Mouse (Mus musculus): ENCODE results near the gene Arvcf. TPM values are rescaled to one million over a fixed set of nuclear protein-coding genes. Genes with fewer than 3 reads are reported as not detected.
A peak's percentile ranks its signal among the peaks of the same experiment; 100 is the strongest.

Gene Arvcf
- polyA plus RNA-seq, 1 experiment from 2014 or later = 56.1 TPM

DNA sequence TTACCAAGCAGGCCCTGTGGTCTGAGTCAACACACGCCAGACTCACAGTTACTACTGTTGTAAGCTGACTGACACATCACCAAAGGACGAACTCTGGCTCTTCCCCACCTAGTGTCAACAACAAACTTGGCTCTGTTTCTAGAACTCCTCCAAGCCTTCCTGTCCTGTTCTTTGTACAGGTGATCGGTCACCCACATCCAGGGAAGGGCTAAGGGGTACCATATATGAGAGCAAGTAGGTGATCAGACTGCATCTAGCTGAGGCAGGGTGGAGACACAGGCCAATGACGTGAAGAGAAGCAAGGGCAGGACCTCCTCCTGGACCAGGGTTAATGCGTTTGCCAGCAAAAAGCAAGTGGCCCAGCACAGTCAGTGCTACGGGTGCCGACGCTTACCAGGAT lies 6.4 kb upstream of the Arvcf start:
- Histone ChIP-seq H3K4me3 (no peak overlapping the region), H3K27me3 (ENCODE audit: low read depth, poor library complexity, severe bottlenecking) (peaks cover 6% of the 10 kb centered on the region), H3K4me1 (peaks cover 18% of the 10 kb centered on the region), H3K36me3 (no peaks in the 10 kb centered on the region), H3K9me3 (replicated peaks) (no peaks in the 10 kb centered on the region), H3K27ac (no peak overlapping the region)
- DNase-seq (ENCODE audit: low spot score) = no peak
- WGBS = 94% methylated on average over 8 of the region's 8 CpGs

DNA sequence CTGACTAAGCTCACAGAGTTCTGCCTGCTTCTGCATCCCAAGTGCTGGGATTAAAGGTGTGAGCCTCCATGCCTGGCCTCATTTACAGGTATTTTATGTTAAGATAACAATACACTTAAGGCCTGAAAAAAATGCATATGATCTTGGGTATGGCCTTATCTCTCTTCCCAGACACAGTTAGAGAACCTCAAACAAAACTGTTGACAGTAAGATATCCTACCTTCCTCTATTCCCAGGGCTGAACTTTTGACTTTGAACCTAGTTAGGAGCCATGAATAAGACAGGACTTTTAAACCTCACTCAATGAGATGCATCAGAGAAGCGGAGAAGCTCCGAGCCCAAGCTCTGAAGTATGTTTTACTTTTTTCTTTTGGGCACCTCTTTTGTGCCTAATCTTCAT lies 5.9 kb upstream of the Arvcf start:
- DNase-seq (ENCODE audit: low spot score) = no peak
- Histone ChIP-seq H3K27ac (no peak overlapping the region), H3K36me3 (no peaks in the 10 kb centered on the region), H3K4me1 (peaks cover 18% of the 10 kb centered on the region), H3K27me3 (ENCODE audit: low read depth, poor library complexity, severe bottlenecking) (peaks cover 11% of the 10 kb centered on the region), H3K4me3 (no peak overlapping the region), H3K9me3 (replicated peaks) (no peaks in the 10 kb centered on the region)
- 89% methylated on average over 2 of the region's 2 CpGs for WGBS

DNA sequence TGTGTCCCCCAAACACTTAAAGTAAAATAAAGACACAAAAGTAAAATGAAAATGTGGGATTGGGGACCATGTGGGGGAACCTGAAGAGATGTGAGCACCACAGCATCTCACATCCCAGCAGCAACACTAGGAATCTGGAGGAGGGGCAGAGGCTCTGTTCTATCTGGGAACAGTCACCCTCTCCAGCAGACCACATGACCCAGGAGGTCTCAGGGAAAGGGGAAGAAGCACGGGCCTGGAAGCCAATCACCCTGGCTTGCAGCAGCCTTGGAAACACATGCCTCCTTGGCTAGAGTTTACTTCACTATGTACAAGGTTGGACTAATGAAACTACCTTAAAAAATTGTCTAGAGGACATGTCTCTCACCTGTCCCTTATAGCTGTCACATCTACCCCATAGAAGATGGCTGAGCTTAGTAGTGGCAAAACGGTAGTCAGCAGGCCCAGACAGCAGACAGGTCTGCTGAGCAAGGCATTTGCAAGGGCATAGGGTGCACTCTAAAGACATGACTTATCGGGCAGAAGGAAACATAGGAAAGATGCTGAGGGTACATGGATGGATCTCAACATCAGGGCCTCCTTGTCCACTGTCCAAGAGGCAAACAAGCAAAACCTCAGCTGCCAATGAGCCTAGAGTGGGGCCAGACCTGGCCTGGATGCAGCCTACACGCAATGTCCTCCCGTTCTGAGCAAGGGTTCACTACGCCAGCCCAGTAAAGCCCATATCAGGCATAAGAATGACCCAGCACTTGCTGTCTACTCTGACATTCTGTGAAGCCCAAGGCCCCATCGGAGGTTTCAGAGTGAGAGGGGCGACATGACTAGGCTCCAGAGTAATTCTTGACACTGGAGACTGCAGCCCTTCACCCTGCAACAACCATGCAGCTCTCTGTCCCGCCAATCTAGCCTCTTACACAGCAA lies 5.1 kb upstream of the Arvcf start:
- no peaks in the 10 kb centered on the region for H3K36me3 ChIP-seq
- H3K27me3 ChIP-seq (ENCODE audit: low read depth, poor library complexity, severe bottlenecking) = peaks cover 19% of the 10 kb centered on the region
- 51% methylated on average over 9 of the region's 9 CpGs for WGBS
- H3K27ac ChIP-seq = 0 out of 2 replicates have a peak overlapping the region, but pooled peaks have one; percentile 51
- peak; percentile 46 for DNase-seq (ENCODE audit: low spot score)
- H3K4me1 ChIP-seq = peaks cover 22% of the 10 kb centered on the region
- H3K4me3 ChIP-seq = peak overlapping the region; percentile 62
- no peaks in the 10 kb centered on the region for H3K9me3 ChIP-seq (replicated peaks)

DNA sequence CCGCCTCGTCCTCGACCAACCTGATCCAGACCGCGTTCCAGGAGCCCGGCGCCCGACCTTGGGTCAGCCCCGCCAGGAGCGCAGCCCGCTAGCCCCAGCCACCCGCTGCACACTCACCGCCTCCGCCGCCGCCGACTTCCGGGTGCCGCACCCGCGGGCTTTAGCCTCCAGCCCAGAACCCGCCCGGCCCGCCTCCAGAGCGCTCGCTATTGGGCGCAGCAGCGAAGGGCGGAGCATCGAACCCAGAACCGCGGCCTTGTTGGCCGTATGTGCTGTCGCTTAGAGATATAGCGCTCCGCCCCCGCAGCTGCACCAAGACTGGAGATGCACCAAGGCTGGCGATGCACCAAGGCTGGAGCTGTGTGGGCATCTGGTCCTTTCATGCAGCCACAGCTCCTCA lies 4.2 kb upstream of the Arvcf start:
- peaks cover 31% of the 10 kb centered on the region for H3K4me1 ChIP-seq
- WGBS = under 1% methylated on average over 38 of the region's 38 CpGs
- H3K4me3 ChIP-seq = peak overlapping the region; percentile 62
- no peaks in the 10 kb centered on the region for H3K9me3 ChIP-seq (replicated peaks)
- DNase-seq (ENCODE audit: low spot score) = peak; percentile 95
- 0 out of 2 replicates have a peak overlapping the region, but pooled peaks have one; percentile 51 for H3K27ac ChIP-seq
- H3K27me3 ChIP-seq (ENCODE audit: low read depth, poor library complexity, severe bottlenecking) = peaks cover 28% of the 10 kb centered on the region
- no peaks in the 10 kb centered on the region for H3K36me3 ChIP-seq

DNA sequence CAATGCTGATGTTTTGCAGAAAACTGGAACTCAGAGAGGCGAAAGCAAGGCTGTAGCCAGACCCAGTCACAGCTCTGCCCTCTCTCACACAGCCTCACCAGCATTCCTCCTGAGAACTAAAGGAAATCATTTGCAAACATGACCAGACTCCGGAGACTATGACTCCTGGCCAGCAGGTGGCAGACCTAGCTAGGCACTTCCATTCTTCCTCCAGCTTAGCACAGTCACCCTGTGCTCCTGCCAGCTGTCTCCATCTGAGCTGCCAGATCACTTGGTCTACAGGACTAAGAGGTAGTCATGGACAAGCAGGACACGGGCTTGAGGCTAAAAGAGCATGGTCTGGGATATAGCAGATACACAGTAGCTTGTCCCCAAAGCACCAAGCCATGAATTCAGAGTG lies 2.7 kb upstream of the Arvcf start:
- Histone ChIP-seq H3K4me1 (peaks cover 33% of the 10 kb centered on the region), H3K27ac (no peak overlapping the region), H3K9me3 (replicated peaks) (no peaks in the 10 kb centered on the region), H3K27me3 (ENCODE audit: low read depth, poor library complexity, severe bottlenecking) (peaks cover 43% of the 10 kb centered on the region), H3K4me3 (no peak overlapping the region), H3K36me3 (no peaks in the 10 kb centered on the region)
- WGBS = 8% methylated on average over 3 of the region's 3 CpGs
- DNase-seq (ENCODE audit: low spot score) = peak; percentile 89

DNA sequence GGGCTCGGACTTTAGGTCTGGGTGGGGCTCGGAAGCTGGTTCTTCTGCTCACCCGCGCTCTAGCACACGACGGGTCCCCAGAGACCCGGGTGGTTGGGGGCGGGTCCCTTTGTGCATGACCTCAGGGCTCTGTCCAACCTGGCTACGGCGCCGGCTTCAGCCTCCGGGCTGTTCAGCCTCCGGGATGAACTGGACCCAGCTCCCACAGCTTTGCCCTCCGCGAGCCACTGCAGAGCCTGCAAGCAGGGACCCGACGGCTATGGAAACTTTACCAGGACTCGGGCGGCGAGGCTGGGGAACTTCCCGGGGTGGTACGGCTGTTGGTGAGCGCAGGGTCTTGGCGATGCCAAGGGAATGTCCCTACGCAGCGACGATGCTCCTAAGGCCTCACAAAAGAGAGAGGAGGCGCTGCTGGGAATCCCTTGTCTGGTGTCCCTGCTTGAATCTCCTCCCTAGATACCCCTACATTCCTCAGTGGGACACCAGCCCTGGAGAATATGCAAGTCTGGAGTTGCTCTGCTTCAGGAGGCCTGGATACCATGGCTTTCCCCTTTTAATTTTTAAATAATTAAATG lies 706 bp downstream of the Arvcf start:
- WGBS = under 1% methylated on average over 28 of the region's 28 CpGs
- Histone ChIP-seq H3K27me3 (ENCODE audit: low read depth, poor library complexity, severe bottlenecking) (peaks cover 58% of the 10 kb centered on the region), H3K9me3 (replicated peaks) (no peaks in the 10 kb centered on the region), H3K4me1 (peaks cover 22% of the 10 kb centered on the region), H3K27ac (peak overlapping the region; percentile 81), H3K4me3 (peak overlapping the region; percentile 87), H3K36me3 (no peaks in the 10 kb centered on the region)
- peak; percentile 69 for DNase-seq (ENCODE audit: low spot score)

DNA sequence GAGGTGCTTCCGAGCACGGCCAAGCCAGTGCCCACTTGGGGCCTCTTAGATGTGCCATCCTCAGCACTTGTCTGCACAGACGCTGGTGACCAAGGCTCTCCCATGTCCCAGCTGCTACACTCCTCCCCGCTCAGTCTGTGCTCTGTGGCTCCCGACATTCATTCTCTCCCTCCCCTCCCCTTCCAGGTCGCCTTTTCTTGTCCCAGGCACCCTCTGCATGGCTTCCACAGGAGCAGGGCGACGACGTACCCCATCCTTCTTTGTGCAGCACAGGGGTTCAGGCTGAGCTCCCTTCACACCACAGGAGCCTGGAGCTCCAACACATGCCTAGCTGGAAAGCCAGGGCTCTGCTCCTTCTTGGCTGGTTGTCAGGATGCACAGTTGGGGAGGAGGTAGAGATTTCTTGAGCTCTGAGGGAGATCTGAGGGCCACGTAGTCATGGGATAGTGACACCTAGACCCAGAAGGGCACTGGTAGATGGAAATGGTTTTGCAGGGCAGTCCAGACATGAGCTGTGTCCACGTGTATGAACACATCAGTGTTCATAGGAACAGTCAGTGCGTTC lies 1.9 kb downstream of the Arvcf start:
- Histone ChIP-seq H3K27ac (no peak overlapping the region), H3K27me3 (ENCODE audit: low read depth, poor library complexity, severe bottlenecking) (peaks cover 58% of the 10 kb centered on the region)
- WGBS = 74% methylated on average over 12 of the region's 12 CpGs

DNA sequence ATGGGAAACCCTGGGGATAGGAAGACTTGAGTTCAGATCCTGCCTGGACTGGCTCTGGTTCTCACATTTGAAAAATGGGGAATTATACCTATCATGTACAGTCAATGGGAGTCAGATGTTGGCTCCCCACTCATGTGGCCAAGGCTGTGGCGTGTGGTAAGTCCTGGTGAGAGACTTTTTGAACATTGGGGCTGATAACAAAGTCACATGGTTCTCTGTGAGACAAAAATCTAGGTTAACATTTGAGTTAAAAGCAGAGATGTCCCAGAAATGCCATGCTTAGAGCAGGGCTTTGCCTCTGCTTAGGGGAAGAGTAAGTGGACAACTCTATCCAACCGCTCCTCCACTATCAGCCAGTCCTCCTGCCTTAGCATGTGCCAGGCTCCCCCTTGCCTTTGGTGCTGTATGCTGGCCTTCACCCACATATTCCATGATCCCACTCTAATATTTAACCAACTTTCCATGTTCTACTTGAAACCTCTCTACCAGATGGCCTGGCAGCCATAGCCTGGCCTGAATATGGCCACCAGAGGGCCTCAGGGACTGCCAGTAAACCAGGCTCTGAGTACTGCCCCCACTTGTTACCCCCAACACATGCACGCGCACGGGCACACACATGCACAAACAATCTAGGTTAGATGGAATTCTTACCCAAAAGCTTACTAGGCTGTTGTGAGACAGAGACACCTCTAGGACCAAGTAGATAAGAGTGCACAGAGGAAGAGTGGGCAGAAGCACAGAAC lies 3.5 kb downstream of the Arvcf start:
- Histone ChIP-seq H3K27me3 (ENCODE audit: low read depth, poor library complexity, severe bottlenecking) (peaks cover 53% of the 10 kb centered on the region), H3K36me3 (no peaks in the 10 kb centered on the region), H3K9me3 (replicated peaks) (no peaks in the 10 kb centered on the region), H3K4me1 (peaks cover 15% of the 10 kb centered on the region), H3K27ac (no peak overlapping the region), H3K4me3 (no peak overlapping the region)
- no peak for DNase-seq (ENCODE audit: low spot score)
- 73% methylated on average over 5 of the region's 5 CpGs for WGBS

More for the DNA sequence above, 1.9 kb downstream of the Arvcf start:
- no peak overlapping the region for H3K4me3 ChIP-seq
- no peak for DNase-seq (ENCODE audit: low spot score)
- peaks cover 15% of the 10 kb centered on the region for H3K4me1 ChIP-seq
- no peaks in the 10 kb centered on the region for H3K36me3 ChIP-seq
- H3K9me3 ChIP-seq (replicated peaks) = no peaks in the 10 kb centered on the region

DNA sequence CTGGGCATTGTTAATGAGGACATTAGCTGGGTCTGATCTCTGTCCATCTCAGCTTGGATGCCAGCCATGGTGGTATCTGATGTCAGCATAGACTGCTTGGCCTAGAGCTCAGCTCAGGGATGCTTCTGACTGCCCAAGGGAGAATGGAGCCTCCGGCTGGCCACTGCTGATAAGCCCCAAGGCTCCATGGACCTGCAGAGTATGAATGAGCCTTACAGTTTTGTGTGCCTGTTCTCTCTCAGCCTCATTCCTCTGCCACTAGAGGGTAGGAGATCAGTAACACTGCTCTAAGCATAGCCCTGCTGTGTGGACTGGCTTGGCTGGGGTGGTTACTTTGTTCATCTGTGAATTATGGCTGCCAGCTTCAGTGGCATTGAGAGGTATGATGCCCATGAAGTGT lies 5.1 kb downstream of the Arvcf start:
- 79% methylated on average over 1 of the region's 1 CpGs for WGBS
- DNase-seq (ENCODE audit: low spot score) = no peak
- Histone ChIP-seq H3K4me1 (peaks cover 9% of the 10 kb centered on the region), H3K9me3 (replicated peaks) (no peaks in the 10 kb centered on the region), H3K36me3 (no peaks in the 10 kb centered on the region), H3K4me3 (no peak overlapping the region), H3K27me3 (ENCODE audit: low read depth, poor library complexity, severe bottlenecking) (peaks cover 36% of the 10 kb centered on the region), H3K27ac (no peak overlapping the region)

DNA sequence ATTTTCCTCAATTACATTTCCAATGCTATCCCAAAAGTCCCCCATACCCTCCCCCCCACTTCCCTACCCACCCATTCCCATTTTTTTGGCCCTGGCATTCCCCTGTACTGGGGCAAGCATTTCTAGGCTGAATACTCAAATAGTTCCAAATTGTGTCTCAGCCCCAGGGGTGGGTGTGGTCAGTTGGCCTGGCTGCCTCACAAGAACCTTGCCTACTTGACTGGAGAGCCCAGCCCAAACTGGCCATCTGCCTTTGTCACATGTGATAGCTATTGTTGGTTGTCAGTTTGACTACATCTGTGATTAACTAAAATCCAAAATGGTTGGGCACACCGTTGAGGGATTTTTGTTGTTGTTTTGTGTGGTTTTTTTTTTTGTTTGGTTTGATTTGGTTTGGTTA lies 9.0 kb downstream of the Arvcf start:
- H3K9me3 ChIP-seq (replicated peaks) = no peaks in the 10 kb centered on the region
- WGBS = 73% methylated on average over 1 of the region's 1 CpGs
- H3K36me3 ChIP-seq = no peaks in the 10 kb centered on the region
- no peak overlapping the region for H3K27ac ChIP-seq
- no peak for DNase-seq (ENCODE audit: low spot score)
- H3K27me3 ChIP-seq (ENCODE audit: low read depth, poor library complexity, severe bottlenecking) = no peaks in the 10 kb centered on the region
- 0 out of 2 replicates have a peak, but pooled peaks cover 3% of the 10 kb centered on the region for H3K4me1 ChIP-seq
- H3K4me3 ChIP-seq = no peak overlapping the region

DNA sequence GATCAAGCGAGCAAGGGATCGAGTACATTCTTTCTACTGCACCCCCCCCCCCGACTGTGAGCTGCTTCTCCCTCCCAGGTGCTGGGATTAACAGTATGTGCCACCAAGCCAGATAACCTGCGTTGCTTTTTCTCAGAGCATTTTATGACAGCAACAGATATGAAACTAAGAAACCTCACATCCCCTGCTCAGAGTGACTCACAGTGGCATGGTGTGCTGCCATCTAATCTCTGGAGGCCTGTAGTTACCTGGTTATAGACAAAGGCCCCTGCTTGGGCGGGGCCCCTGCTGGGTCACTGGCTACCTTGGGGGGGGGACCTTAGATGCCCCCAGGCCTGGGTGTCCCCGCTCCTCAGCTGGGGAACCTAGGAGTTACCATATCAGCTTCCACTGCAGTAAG lies 10.0 kb downstream of the Arvcf start:
- Histone ChIP-seq H3K27me3 (ENCODE audit: low read depth, poor library complexity, severe bottlenecking) (no peaks in the 10 kb centered on the region), H3K9me3 (replicated peaks) (no peaks in the 10 kb centered on the region), H3K4me1 (0 out of 2 replicates have a peak, but pooled peaks cover 3% of the 10 kb centered on the region), H3K27ac (no peak overlapping the region), H3K4me3 (no peak overlapping the region), H3K36me3 (no peaks in the 10 kb centered on the region)
- 87% methylated on average over 6 of the region's 6 CpGs for WGBS
- no peak for DNase-seq (ENCODE audit: low spot score)

DNA sequence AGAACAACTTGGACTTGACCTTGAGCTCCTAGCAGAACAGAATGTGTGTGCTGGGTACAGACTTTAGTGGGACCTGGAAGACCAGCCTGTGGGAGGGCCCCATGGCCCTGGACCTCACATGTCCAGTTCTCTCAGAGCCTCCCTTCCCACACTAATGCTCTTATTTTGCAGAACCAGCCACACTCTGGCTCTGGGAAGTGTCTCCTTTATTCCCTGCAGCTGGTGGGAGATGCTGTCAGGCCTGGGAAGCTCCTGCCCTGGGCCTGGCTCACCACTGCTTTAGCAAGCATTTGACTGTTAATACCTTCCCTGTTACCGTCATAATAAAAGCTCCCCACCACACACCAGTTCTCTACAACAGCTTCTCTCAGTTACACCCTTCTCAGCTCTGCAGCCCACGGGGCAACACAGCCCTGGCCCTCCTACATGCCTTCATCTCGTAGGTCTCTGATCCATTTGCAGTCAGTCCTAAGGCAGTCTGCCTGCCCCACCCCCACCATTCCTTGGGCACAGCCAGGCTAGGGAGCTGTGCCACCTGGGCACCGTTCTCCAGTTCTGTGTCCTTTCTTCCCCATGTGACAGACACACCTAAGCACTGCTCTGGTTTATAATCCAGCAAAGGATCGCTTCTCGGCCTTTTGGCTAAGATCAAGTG lies 12.3 kb downstream of the Arvcf start:
- no peak overlapping the region for H3K27ac ChIP-seq
- DNase-seq (ENCODE audit: low spot score) = no peak
- H3K4me1 ChIP-seq = 0 out of 2 replicates have a peak, but pooled peaks cover 3% of the 10 kb centered on the region
- H3K9me3 ChIP-seq (replicated peaks) = no peaks in the 10 kb centered on the region
- H3K36me3 ChIP-seq = no peaks in the 10 kb centered on the region
- WGBS = 69% methylated on average over 6 of the region's 6 CpGs
- H3K4me3 ChIP-seq = no peak overlapping the region
- H3K27me3 ChIP-seq (ENCODE audit: low read depth, poor library complexity, severe bottlenecking) = no peaks in the 10 kb centered on the region

Measured in limb, embryonic 10.5 days (tissue).